Mouse (Mus musculus) v-Abl transformed pro-B cells (cell line): ENCODE data around the gene Rnf224.

Experiments used
- in situ Hi-C, 2 experiments: fragments of 400-800 bp; cut with MboI; formaldehyde crosslinking; loops; one replicate each; pipeline ENCODE4 v1.15.1; 2025; ENCODE audit not compliant: unreplicated experiment in 2 of 2

The Rnf224 gene

DNA sequence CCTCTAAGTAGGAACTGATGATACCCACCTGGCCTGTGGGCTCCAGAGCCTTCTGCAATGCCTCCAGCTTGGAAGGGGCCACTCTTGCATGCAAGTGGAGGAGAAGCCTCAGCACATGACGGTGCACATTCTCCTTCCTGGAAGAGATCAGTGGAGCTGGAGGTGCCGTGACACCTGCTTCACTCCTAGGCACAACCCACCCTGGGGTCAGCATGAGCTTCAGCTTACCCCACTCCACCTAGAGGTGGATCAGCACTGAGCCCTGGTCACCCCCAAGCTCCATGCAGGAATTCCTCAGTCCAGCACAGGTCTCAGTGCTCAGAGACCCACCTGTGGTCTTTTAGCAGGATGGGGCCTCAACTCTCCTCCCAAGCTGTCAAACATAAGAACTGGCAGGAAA, 36.0 kb downstream of the Rnf224 start:
- in situ Hi-C loops = no loop called here

DNA sequence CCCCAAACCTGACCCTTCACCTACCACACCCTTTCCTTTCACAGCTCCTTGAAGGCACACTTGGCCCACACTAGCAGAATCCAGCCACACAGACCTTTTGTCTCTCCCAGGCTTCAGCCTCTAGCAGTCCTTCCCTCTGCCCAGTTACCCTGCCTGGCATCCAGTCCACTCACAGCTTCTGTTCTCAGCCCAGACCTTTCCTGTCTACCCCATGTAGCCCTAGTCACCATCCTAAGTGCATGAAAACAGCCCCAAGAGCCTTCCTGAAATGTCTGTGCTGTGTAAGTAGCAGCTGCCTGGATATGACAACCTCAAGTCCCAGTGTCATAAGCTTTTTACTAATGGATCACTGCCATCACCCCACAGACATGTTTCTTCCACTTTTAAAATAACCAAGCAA, 38.6 kb downstream of the Rnf224 start:
- in situ Hi-C loops = loop anchor here in 1 of 2 experiments (10.0 kb wide), 1 partner anchor 57 kb away; the partner anchor contains the start of gene Tmem203

GRCm38 (mm10) chr2:25197191-25197590, 39.4 kb downstream of the Rnf224 start:
- in situ Hi-C loops = loop anchor here in 1 of 2 experiments (10.0 kb wide), 1 partner anchor 58 kb away; the partner anchor contains the start of gene Tmem203

- in situ Hi-C loops = loop anchor here in 1 of 2 experiments (10.0 kb wide), 1 partner anchor 58 kb away; the partner anchor contains the start of gene Tmem203
These were observed 40.2 kb downstream of the Rnf224 start, which contains the start of gene Tor4a for GRCm38 (mm10) chr2:25196172-25196954. Gene Tor4a (minus strand): TSS chr2:25196886.

- in situ Hi-C loops = loop anchor here in 1 of 2 experiments (10.0 kb wide), 1 partner anchor 59 kb away; the partner anchor contains the start of gene Tmem203
These were observed 41.1 kb downstream of the Rnf224 start for GRCm38 (mm10) chr2:25195211-25196156.

- in situ Hi-C loops = loop anchor here (5.0 to 10.0 kb wide), 3 partner anchors 33 to 63 kb away; partner anchors contain the start of gene Tmem203 (in 2 of the 2)
These were observed 42.0 kb downstream of the Rnf224 start for GRCm38 (mm10) chr2:25194486-25195171.

GRCm38 (mm10) chr2:25194006-25194405, 42.6 kb downstream of the Rnf224 start:
- in situ Hi-C loops = loop anchor here (5.0 to 10.0 kb wide), 3 partner anchors 33 to 63 kb away; partner anchors contain the start of gene Tmem203 (in 2 of the 2)

GRCm38 (mm10) chr2:25193330-25193770, 43.2 kb downstream of the Rnf224 start:
- in situ Hi-C loops = loop anchor here (5.0 to 10.0 kb wide), 3 partner anchors 34 to 64 kb away; partner anchors contain the start of gene Tmem203 (in 2 of the 2)

DNA sequence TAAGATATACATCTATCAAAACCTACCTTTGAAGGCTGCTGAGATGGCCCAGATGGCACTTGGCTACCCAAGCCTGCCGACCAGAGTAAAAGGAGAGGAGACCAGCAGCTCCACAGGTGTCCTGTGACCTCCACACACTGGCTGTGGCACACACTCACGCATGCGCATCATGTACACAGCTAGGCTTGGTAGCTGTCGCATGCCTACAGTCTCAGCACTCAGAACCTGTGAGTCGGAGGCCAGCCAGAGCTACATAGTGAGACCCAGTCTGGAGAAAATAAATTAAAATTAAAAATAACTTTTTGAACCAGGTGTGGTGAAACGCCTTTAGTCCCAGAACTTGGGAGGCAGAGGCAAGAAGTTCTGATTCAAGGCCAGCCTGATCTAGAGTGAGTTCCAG, 48.7 kb downstream of the Rnf224 start:
- in situ Hi-C loops = no loop called here

- in situ Hi-C loops = no loop called here
These were observed 50.0 kb downstream of the Rnf224 start for GRCm38 (mm10) chr2:25186575-25186930.

DNA sequence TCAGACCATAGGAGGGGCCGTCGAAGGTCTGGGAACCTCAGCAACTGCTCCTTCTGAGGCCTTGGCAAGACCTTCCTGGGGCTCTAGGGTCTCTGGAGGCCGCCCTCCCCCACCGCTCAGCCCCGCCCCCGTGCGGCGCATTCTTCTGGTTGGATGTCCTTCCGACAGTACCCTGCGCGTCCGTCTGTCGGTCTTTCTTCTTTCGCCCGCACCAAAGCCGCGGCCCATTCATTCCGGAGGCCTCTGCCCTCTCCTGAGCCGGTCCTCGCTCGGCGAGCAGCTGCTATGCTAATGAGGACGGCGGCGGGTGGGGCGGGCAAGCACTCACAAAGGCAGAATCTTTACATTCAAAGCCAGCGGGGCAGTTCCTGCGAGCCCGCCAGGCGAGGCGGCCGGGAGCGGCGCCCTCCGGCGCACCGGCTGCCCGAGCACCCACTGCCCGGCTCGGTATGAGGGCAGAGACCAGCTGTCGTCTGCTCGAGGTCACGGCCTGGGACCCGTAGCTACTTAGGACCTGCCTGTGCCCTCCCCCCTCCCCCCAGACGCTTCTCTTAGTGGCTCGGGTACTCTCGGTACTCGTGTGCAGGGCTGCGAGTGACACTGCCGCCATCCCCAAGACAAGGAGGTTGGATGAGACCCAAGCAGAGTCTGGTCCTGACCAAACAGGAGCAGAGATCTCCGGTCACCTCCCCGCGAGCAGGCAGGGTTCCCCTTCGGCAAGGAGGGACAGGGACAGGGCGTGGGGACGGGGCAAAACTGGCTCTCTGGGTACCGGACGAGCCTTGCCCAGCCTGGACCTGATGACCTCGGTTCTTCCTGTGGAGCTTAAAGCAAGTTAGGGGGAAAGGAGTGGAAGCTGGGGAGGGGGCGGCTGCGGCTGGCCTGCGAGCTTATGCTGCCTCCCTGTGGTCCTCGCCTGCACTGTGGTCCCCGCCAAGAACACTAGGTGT, 50.7 kb downstream of the Rnf224 start:
- in situ Hi-C loops = no loop called here

- in situ Hi-C loops = no loop called here
These were observed 52.1 kb downstream of the Rnf224 start for GRCm38 (mm10) chr2:25184496-25184895.
